ENCODE assay signal across 10 mouse cellular contexts in the genomic region with DNA sequence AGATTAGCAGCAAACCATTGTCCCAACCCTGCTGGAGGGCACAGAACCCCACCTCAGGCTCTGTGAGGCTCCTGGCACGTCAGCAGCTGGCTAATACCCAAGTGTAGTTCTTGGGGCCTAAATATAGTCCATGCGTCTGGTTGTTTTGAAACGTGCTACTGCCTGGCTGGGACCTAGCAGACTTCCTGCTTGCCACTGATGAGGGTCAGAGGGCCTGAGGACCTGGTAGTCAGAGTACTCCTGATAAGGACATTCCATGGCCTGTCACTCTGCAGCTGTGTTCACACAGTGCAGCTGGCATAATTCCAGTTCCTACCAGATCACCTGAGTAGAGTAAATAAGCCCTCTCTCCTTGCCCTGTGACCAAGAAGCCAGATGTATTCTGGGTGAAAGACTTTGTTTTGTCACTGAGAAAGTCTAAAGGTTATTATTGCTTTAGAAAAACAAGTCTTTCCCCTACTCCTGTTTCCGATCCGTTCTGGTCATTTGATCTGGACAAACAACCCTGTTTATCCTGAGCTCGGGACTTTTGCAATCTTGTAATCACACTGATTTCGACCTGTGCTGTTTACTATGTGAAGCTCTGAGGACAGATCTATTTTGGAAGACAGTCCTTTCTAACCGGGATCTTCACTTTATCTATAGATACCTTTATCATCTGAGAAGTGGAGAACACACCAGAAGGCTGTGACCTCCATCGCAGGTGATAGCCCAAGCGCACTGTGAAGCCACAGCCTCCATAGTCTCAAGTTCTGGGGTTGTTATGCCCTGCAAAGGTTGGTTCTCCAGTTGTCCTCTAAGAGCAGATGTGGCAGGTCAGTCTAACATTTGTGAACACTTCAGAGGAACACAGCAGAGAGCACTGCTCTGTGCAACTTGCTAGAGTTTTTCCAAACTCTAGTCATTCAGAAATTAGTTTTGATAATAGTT. TPM values are rescaled to one million over a fixed set of nuclear protein-coding genes. Genes with fewer than 3 reads are reported as not detected.
A peak's percentile ranks its signal among the peaks of the same experiment; 100 is the strongest.
DNase-seq lines count a peak whose midpoint lies in the region.
"Had no signal": no experiment of that assay in that cellular context is flagged by ENCODE, and none has a peak within 500 bp of the region (broad histone marks: within the 10 kb centered on the region; RNA-seq: fewer than 3 reads in every experiment).

No protein-coding gene starts in this region.

- WGBS in heart, embryonic 10.5 days = 23% methylated on average over 10 of the region's 10 CpGs

- no peaks in the 10 kb centered on the region for H3K27me3 ChIP-seq in heart, embryonic 10.5 days (ENCODE audit: insufficient read depth, poor library complexity, severe bottlenecking)
- H3K27me3 ChIP-seq: Patski had no signal

- no peaks in the 10 kb centered on the region for H3K9me3 ChIP-seq in heart, embryonic 10.5 days

- peak; percentile 64 for DNase-seq in ovary, adult 18-20 months (ENCODE audit: low spot score)
- no peak for DNase-seq in ovary, postnatal 14 days (ENCODE audit: low spot score)
- DNase-seq in heart, embryonic 10.5 days (ENCODE audit: low spot score) = peak; percentile 94
- DNase-seq in kidney, postnatal 14 days = peak; percentile 84
- DNase-seq in lung, postnatal 36 days = peak; percentile 95
- no peak for DNase-seq in left cerebral cortex, postnatal 25 days (ENCODE audit: low spot score in 2 of 2)
- no peak for DNase-seq in thymus, postnatal 36 days
- no peak for DNase-seq in right cerebral cortex, postnatal 4 days

- no peak overlapping the region for H3K4me3 ChIP-seq in heart, embryonic 10.5 days

- intact Hi-C loops in left cerebral cortex, postnatal 25 days (cut with DNase I) = no loop called here

- H3K27ac ChIP-seq in heart, embryonic 10.5 days = peak overlapping the region; percentile 91

- H3K36me3 ChIP-seq in heart, embryonic 10.5 days = no peaks in the 10 kb centered on the region

- peaks cover 50% of the 10 kb centered on the region for H3K4me1 ChIP-seq in heart, embryonic 10.5 days

RNA-seq across cellular contexts. Expression of a gene that starts 6.7 kb away (rescaled TPM):
- 96.7 and 139 TPM in 2 replicates for polyA plus RNA-seq in heart, embryonic 10.5 days (2016; fragmentation: Nextera tagmentation; extraction: Ambion mirVana)
- 10 to 100 TPM; 23.2 to 24.2 TPM for total RNA-seq in left cerebral cortex, postnatal 25 days (2021)

RNA-seq across cellular contexts. Expression of a gene that starts 14.9 kb away (rescaled TPM):
- polyA plus RNA-seq in heart, embryonic 10.5 days (2016; fragmentation: Nextera tagmentation; extraction: Ambion mirVana) = 5.5 and 6.0 TPM in 2 replicates
- total RNA-seq in left cerebral cortex, postnatal 25 days (2021) = 1 to 10 TPM; 1.5 to 2.1 TPM

RNA-seq across cellular contexts. Expression of a gene that starts 38.2 kb away (rescaled TPM):
- polyA plus RNA-seq in heart, embryonic 10.5 days (2016; fragmentation: Nextera tagmentation; extraction: Ambion mirVana) = 5.5 and 7.2 TPM in 2 replicates
- 1 to 10 TPM; 4.6 to 4.8 TPM for total RNA-seq in left cerebral cortex, postnatal 25 days (2021)

RNA-seq across cellular contexts. Expression of a gene that starts 51.5 kb away (rescaled TPM):
- not detected in 2 replicates for polyA plus RNA-seq in heart, embryonic 10.5 days (2016; fragmentation: Nextera tagmentation; extraction: Ambion mirVana)
- not detected for total RNA-seq in left cerebral cortex, postnatal 25 days (2021)
- total RNA-seq: left cerebral cortex, postnatal 14 days had no signal
- polyA plus RNA-seq: Patski had no signal

Comparison
In these comparisons a context has a peak if more than half of its experiments do, and no peak if none do; other contexts are left out.
1. DNase-seq: peak in ovary, adult 18-20 months (single experiment), heart, embryonic 10.5 days (single experiment), kidney, postnatal 14 days (single experiment) and lung, postnatal 36 days (single experiment); none in ovary, postnatal 14 days (single experiment), left cerebral cortex, postnatal 25 days (0 of 2), thymus, postnatal 36 days (0 of 2) and right cerebral cortex, postnatal 4 days (single experiment).